Mouse (Mus musculus): ENCODE measurements at regions not wholly inside any gene's neighbourhood (a gene's known extent, or its start where the extent isn't known, plus 50 kb on each side); places are given as distances from the start of the nearest gene placed in this dataset.

GRCm38 (mm10) chr12:12788263-12788852, 153.4 kb downstream of the Mycn start:
- no peak for TF ChIP-seq GATA1 (IDR thresholded peaks at IDR 0.05; ENCODE audit: low read length)

GRCm38 (mm10) chr12:12787608-12788262, 154.0 kb downstream of the Mycn start:
- TF ChIP-seq GATA1 (IDR thresholded peaks at IDR 0.05; ENCODE audit: low read length): no peak

- no peak for TF ChIP-seq GATA1 (IDR thresholded peaks at IDR 0.05; ENCODE audit: low read length)
Observed at GRCm38 (mm10) chr12:12787161-12787560, 154.6 kb downstream of the Mycn start.

- no peak for TF ChIP-seq GATA1 (IDR thresholded peaks at IDR 0.05; ENCODE audit: low read length)
Observed at GRCm38 (mm10) chr12:12783699-12784605, 157.8 kb downstream of the Mycn start.

GRCm38 (mm10) chr12:12781526-12781925, 160.2 kb downstream of the Mycn start:
- no peak for TF ChIP-seq GATA1 (IDR thresholded peaks at IDR 0.05; ENCODE audit: low read length)

- no peak for TF ChIP-seq GATA1 (IDR thresholded peaks at IDR 0.05; ENCODE audit: low read length)
Observed at GRCm38 (mm10) chr12:12778563-12779256, 163.0 kb downstream of the Mycn start.

GRCm38 (mm10) chr12:12777422-12777821, 164.3 kb downstream of the Mycn start:
- no peak for TF ChIP-seq GATA1 (IDR thresholded peaks at IDR 0.05; ENCODE audit: low read length)

GRCm38 (mm10) chr12:12776783-12777182, 164.9 kb downstream of the Mycn start:
- TF ChIP-seq GATA1 (IDR thresholded peaks at IDR 0.05; ENCODE audit: low read length): no peak

GRCm38 (mm10) chr12:12770970-12771369, 170.7 kb downstream of the Mycn start:
- no peak for TF ChIP-seq GATA1 (IDR thresholded peaks at IDR 0.05; ENCODE audit: low read length)

GRCm38 (mm10) chr12:12766510-12767304, 175.0 kb downstream of the Mycn start:
- no peak for TF ChIP-seq GATA1 (IDR thresholded peaks at IDR 0.05; ENCODE audit: low read length)

- TF ChIP-seq GATA1 (IDR thresholded peaks at IDR 0.05; ENCODE audit: low read length): no peak
Observed at GRCm38 (mm10) chr12:12765490-12766058, 176.1 kb downstream of the Mycn start.

- TF ChIP-seq GATA1 (IDR thresholded peaks at IDR 0.05; ENCODE audit: low read length): no peak
Observed at GRCm38 (mm10) chr12:12765055-12765454, 176.7 kb downstream of the Mycn start.

- no peak for TF ChIP-seq GATA1 (IDR thresholded peaks at IDR 0.05; ENCODE audit: low read length)
Observed at GRCm38 (mm10) chr12:12764586-12764985, 177.1 kb downstream of the Mycn start.

- no peak for TF ChIP-seq GATA1 (IDR thresholded peaks at IDR 0.05; ENCODE audit: low read length)
Observed at GRCm38 (mm10) chr12:12756301-12756948, 185.3 kb downstream of the Mycn start.
